Mouse (Mus musculus) induced T-regulatory cell, adult 2 months (primary cell): ENCODE data around the gene Hax1.

Experiments used
- DNase-seq: peaks from one replicate; pipeline ENCODE4 v3.0.0-alpha.2; 2012; ENCODE audit warnings: low read depth

The Hax1 gene

GRCm38 (mm10) chr3:89998612-89999054 is at the start of gene Hax1:
Gene Hax1, minus strand, starts transcription at chr3:89998780.
- DNase-seq = peak; percentile 97

- no peak for DNase-seq
Observed at GRCm38 (mm10) chr3:90036263-90036662, 37.7 kb upstream of the Hax1 start.

GRCm38 (mm10) chr3:90034653-90035052 is 36.1 kb upstream of the Hax1 start:
- DNase-seq = no peak

GRCm38 (mm10) chr3:90016626-90017025 is 18.0 kb upstream of the Hax1 start:
- DNase-seq = no peak

- no peak for DNase-seq
Observed at GRCm38 (mm10) chr3:90010291-90010690, 11.7 kb upstream of the Hax1 start.

- no peak for DNase-seq
Observed at GRCm38 (mm10) chr3:90004091-90004796, 5.7 kb upstream of the Hax1 start.

- DNase-seq = peak; percentile 18
Observed at GRCm38 (mm10) chr3:89999830-90000229, 1.2 kb upstream of the Hax1 start.

- DNase-seq = no peak
Observed at GRCm38 (mm10) chr3:89999090-89999489, 510 bp upstream of the Hax1 start.

GRCm38 (mm10) chr3:89997791-89998495 is 637 bp downstream of the Hax1 start:
- DNase-seq = peak; percentile 68

- DNase-seq = peak; percentile 34
Observed at GRCm38 (mm10) chr3:89994807-89995515, 3.6 kb downstream of the Hax1 start.

- no peak for DNase-seq
Observed at GRCm38 (mm10) chr3:89987822-89988221, 10.8 kb downstream of the Hax1 start.

GRCm38 (mm10) chr3:89987211-89987610 is 11.4 kb downstream of the Hax1 start:
- peak; percentile 35 for DNase-seq

GRCm38 (mm10) chr3:89982426-89982825 is 16.2 kb downstream of the Hax1 start:
- no peak for DNase-seq

GRCm38 (mm10) chr3:89976859-89977258 is 21.7 kb downstream of the Hax1 start:
- DNase-seq = no peak

- no peak for DNase-seq
Observed at GRCm38 (mm10) chr3:89968509-89968908, 30.1 kb downstream of the Hax1 start.

GRCm38 (mm10) chr3:89966946-89967345 is 31.6 kb downstream of the Hax1 start:
- DNase-seq = peak; percentile 87

- DNase-seq = no peak
Observed at GRCm38 (mm10) chr3:89965972-89966371, 32.6 kb downstream of the Hax1 start.

- no peak for DNase-seq
Observed at GRCm38 (mm10) chr3:89965557-89965956, 33.0 kb downstream of the Hax1 start.

- peak; percentile 85 for DNase-seq
Observed at GRCm38 (mm10) chr3:89963926-89964739, 34.4 kb downstream of the Hax1 start.

- DNase-seq = peak; percentile 85
Observed at GRCm38 (mm10) chr3:89963221-89963763, 35.3 kb downstream of the Hax1 start, which contains the start of gene Atp8b2. Gene Atp8b2, minus strand, starts transcription at chr3:89963508.

GRCm38 (mm10) chr3:89962751-89963220 is 35.8 kb downstream of the Hax1 start:
- DNase-seq = peak; percentile 44
